Comparison of ENCODE assay signal across 9 mouse cellular contexts in genomic region chr8:77630691-77631090, GRCm38 (mm10). TPM values are rescaled to one million over a fixed set of nuclear protein-coding genes. Genes with fewer than 3 reads are reported as not detected.
DNase-seq lines count a peak whose midpoint lies in the region; ATAC-seq and TF ChIP-seq lines count a peak whose summit lies in the region.
"Had no signal": no experiment of that assay in that cellular context is flagged by ENCODE, and none has a peak within 500 bp of the region (broad histone marks: within the 10 kb centered on the region; RNA-seq: fewer than 3 reads in every experiment).

No protein-coding gene starts in this region.

- no peaks in the 10 kb centered on the region for H3K36me3 ChIP-seq in hindbrain, postnatal 0 days (ENCODE audit: insufficient read depth, low read length)
- H3K36me3 ChIP-seq in hindbrain, embryonic 10.5 days: no peaks in the 10 kb centered on the region
- no peaks in the 10 kb centered on the region for H3K36me3 ChIP-seq in midbrain, embryonic 12.5 days
- no peaks in the 10 kb centered on the region for H3K36me3 ChIP-seq in midbrain, embryonic 10.5 days
- H3K36me3 ChIP-seq in embryonic facial prominence, embryonic 11.5 days (replicated peaks; ENCODE audit: control insufficient read depth, insufficient read depth, low read depth, low read length): no peaks in the 10 kb centered on the region
- H3K36me3 ChIP-seq: hindbrain, embryonic 15.5 days; liver, embryonic 12.5 days had no signal

- H3K27ac ChIP-seq in hindbrain, postnatal 0 days: no peak overlapping the region
- no peak overlapping the region for H3K27ac ChIP-seq in hindbrain, embryonic 10.5 days
- no peak overlapping the region for H3K27ac ChIP-seq in midbrain, embryonic 12.5 days (replicated peaks)
- H3K27ac ChIP-seq in midbrain, embryonic 10.5 days (replicated peaks): no peak overlapping the region
- no peak overlapping the region for H3K27ac ChIP-seq in embryonic facial prominence, embryonic 11.5 days (replicated peaks; ENCODE audit: low read depth, low read length)
- H3K27ac ChIP-seq: hindbrain, embryonic 15.5 days; liver, embryonic 12.5 days had no signal

- no peak for TF ChIP-seq CTCF in hindbrain, postnatal 0 days (IDR thresholded peaks at IDR 0.05; ENCODE audit: low read depth)

- no peaks in the 10 kb centered on the region for H3K27me3 ChIP-seq in hindbrain, postnatal 0 days (ENCODE audit: insufficient read depth, low read length)
- H3K27me3 ChIP-seq in hindbrain, embryonic 10.5 days (ENCODE audit: insufficient read depth, poor library complexity, severe bottlenecking): no peaks in the 10 kb centered on the region
- H3K27me3 ChIP-seq in midbrain, embryonic 12.5 days: no peaks in the 10 kb centered on the region
- no peaks in the 10 kb centered on the region for H3K27me3 ChIP-seq in midbrain, embryonic 10.5 days (ENCODE audit: low read depth, poor library complexity, severe bottlenecking)
- no peaks in the 10 kb centered on the region for H3K27me3 ChIP-seq in embryonic facial prominence, embryonic 11.5 days (ENCODE audit: control insufficient read depth, insufficient read depth, low read length)
- H3K27me3 ChIP-seq: hindbrain, embryonic 15.5 days; liver, embryonic 12.5 days had no signal

- H3K4me1 ChIP-seq in hindbrain, postnatal 0 days (ENCODE audit: insufficient read depth, low read length): no peaks in the 10 kb centered on the region
- H3K4me1 ChIP-seq in hindbrain, embryonic 10.5 days (replicated peaks): peaks cover 5% of the 10 kb centered on the region; the same call in 1 of the 2 replicates
- H3K4me1 ChIP-seq in midbrain, embryonic 12.5 days: no peaks in the 10 kb centered on the region
- H3K4me1 ChIP-seq in midbrain, embryonic 10.5 days: 0 out of 2 replicates have a peak, but pooled peaks cover 4% of the 10 kb centered on the region
- no peaks in the 10 kb centered on the region for H3K4me1 ChIP-seq in embryonic facial prominence, embryonic 11.5 days (ENCODE audit: control insufficient read depth, insufficient read depth, low read length)

- H3K9me3 ChIP-seq in hindbrain, postnatal 0 days (ENCODE audit: low read length): no peaks in the 10 kb centered on the region
- no peaks in the 10 kb centered on the region for H3K9me3 ChIP-seq in hindbrain, embryonic 10.5 days
- H3K9me3 ChIP-seq in midbrain, embryonic 12.5 days: no peaks in the 10 kb centered on the region
- H3K9me3 ChIP-seq in midbrain, embryonic 10.5 days (replicated peaks): no peaks in the 10 kb centered on the region
- no peaks in the 10 kb centered on the region for H3K9me3 ChIP-seq in embryonic facial prominence, embryonic 11.5 days (replicated peaks; ENCODE audit: control insufficient read depth, low read length)
- H3K9me3 ChIP-seq: hindbrain, embryonic 15.5 days; liver, embryonic 12.5 days had no signal

- no peak for ATAC-seq in hindbrain, postnatal 0 days
- ATAC-seq in midbrain, embryonic 12.5 days (ENCODE audit: low FRiP score, low read depth): peak; percentile 30; the same call in 1 of the 2 replicates
- ATAC-seq in embryonic facial prominence, embryonic 11.5 days (replicated peaks; ENCODE audit: insufficient number of reproducible peaks, low FRiP score, low TSS enrichment, low read depth): no peak
- ATAC-seq: liver, embryonic 12.5 days had no signal

- 57% methylated on average over 3 of the region's 3 CpGs for WGBS in hindbrain, postnatal 0 days
- 37% methylated on average over 3 of the region's 3 CpGs for WGBS in hindbrain, embryonic 10.5 days
- WGBS in midbrain, embryonic 12.5 days: 56% methylated on average over 3 of the region's 3 CpGs
- whole genome bisulfite sequencing in midbrain, embryonic 10.5 days: 56% methylated on average over 3 of the region's 3 CpGs
- WGBS in embryonic facial prominence, embryonic 11.5 days: 49% methylated on average over 3 of the region's 3 CpGs

- no peak overlapping the region for H3K4me3 ChIP-seq in hindbrain, postnatal 0 days (ENCODE audit: low read length)
- no peak overlapping the region for H3K4me3 ChIP-seq in hindbrain, embryonic 10.5 days
- no peak overlapping the region for H3K4me3 ChIP-seq in midbrain, embryonic 12.5 days
- no peak overlapping the region for H3K4me3 ChIP-seq in midbrain, embryonic 10.5 days
- no peak overlapping the region for H3K4me3 ChIP-seq in embryonic facial prominence, embryonic 11.5 days (ENCODE audit: low read depth, low read length)
- H3K4me3 ChIP-seq: hindbrain, embryonic 15.5 days; liver, embryonic 12.5 days had no signal

- DNase-seq in hindbrain, postnatal 0 days (ENCODE audit: low spot score): peak; percentile 32
- no peak for DNase-seq in hindbrain, embryonic 10.5 days (ENCODE audit: low spot score)
- no peak for DNase-seq in midbrain, embryonic 10.5 days (ENCODE audit: low spot score)
- peak; percentile 22 for DNase-seq in embryonic facial prominence, embryonic 11.5 days (ENCODE audit: low spot score)
- peak; percentile 43 for DNase-seq in lung, postnatal 10 days
- DNase-seq in urinary bladder, postnatal 4 days (ENCODE audit: low spot score in 2 of 2): no peak

- H3K9ac ChIP-seq in hindbrain, postnatal 0 days (replicated peaks; ENCODE audit: low read length): no peak overlapping the region
- no peak overlapping the region for H3K9ac ChIP-seq in midbrain, embryonic 12.5 days (replicated peaks)
- no peak overlapping the region for H3K9ac ChIP-seq in embryonic facial prominence, embryonic 11.5 days (replicated peaks; ENCODE audit: low read length)
- H3K9ac ChIP-seq: hindbrain, embryonic 15.5 days; liver, embryonic 12.5 days had no signal

- H3K4me2 ChIP-seq in hindbrain, postnatal 0 days (ENCODE audit: low read depth, low read length): no peak overlapping the region
- H3K4me2 ChIP-seq in midbrain, embryonic 12.5 days (replicated peaks): no peak overlapping the region
- H3K4me2 ChIP-seq in embryonic facial prominence, embryonic 11.5 days (ENCODE audit: low read depth, low read length): no peak overlapping the region
- H3K4me2 ChIP-seq: hindbrain, embryonic 15.5 days; liver, embryonic 12.5 days had no signal

RNA-seq across cellular contexts. Expression of gene Tmem184c, which starts 20.2 kb away (rescaled TPM):
- 47.6 and 59.2 TPM in 2 replicates for total RNA-seq in hindbrain, postnatal 0 days (2014; rRNA removed)
- 65.3 and 66.5 TPM in 2 replicates for polyA plus RNA-seq in hindbrain, postnatal 0 days (2015; fragmentation: Nextera tagmentation; extraction: Ambion mirVana)
- polyA plus RNA-seq in hindbrain, embryonic 10.5 days (2016; fragmentation: Nextera tagmentation; extraction: Ambion mirVana): 45.0 and 46.6 TPM in 2 replicates
- polyA plus RNA-seq in midbrain, embryonic 12.5 days (2016; fragmentation: Nextera tagmentation; extraction: Ambion mirVana): 54.1 and 54.8 TPM in 2 replicates
- 45.5 and 49.2 TPM in 2 replicates for polyA plus RNA-seq in midbrain, embryonic 10.5 days (2016; fragmentation: Nextera tagmentation; extraction: Ambion mirVana)
- polyA plus RNA-seq in embryonic facial prominence, embryonic 11.5 days (2014; fragmentation: Nextera tagmentation; extraction: Ambion mirVana): 61.5 and 65.4 TPM in 2 replicates

Comparison
In these comparisons a context has a peak if more than half of its experiments do, and no peak if none do; other contexts are left out.
1. DNase-seq: peak in hindbrain, postnatal 0 days (single experiment), embryonic facial prominence, embryonic 11.5 days (single experiment) and lung, postnatal 10 days (single experiment); none in hindbrain, embryonic 10.5 days (single experiment), midbrain, embryonic 10.5 days (single experiment) and urinary bladder, postnatal 4 days (0 of 2).